ENCODE assay signal across 8 mouse cellular contexts in genomic region chr19:46396686-46397435, GRCm38 (mm10). TPM values are rescaled to one million over a fixed set of nuclear protein-coding genes. Genes with fewer than 3 reads are reported as not detected.
A peak's percentile ranks its signal among the peaks of the same experiment; 100 is the strongest.
DNase-seq lines count a peak whose midpoint lies in the region; ATAC-seq and TF ChIP-seq lines count a peak whose summit lies in the region.

Gene Sufu, plus strand, starts transcription at chr19:46396896.

- no peaks in the 10 kb centered on the region for H3K9me3 ChIP-seq in MEL (replicated peaks; ENCODE audit: insufficient read depth, low read length)
- H3K9me3 ChIP-seq in lung, embryonic 16.5 days (ENCODE audit: control insufficient read depth, low read length), result no peaks in the 10 kb centered on the region

- ATAC-seq in hematopoietic stem cell, adult 5-6 weeks (replicated peaks in 1 of 2; ENCODE audit: insufficient read depth in 1 of 2, low FRiP score in 2 of 2, low TSS enrichment in 1 of 2, low read depth in 1 of 2, poor library complexity in 2 of 2, severe bottlenecking in 2 of 2), result peak; percentile 83 to 86
- ATAC-seq in lung, embryonic 16.5 days (ENCODE audit: low read depth), result peak; percentile 90

- H3K4me3 ChIP-seq in MEL (ENCODE audit: control insufficient read depth in 1 of 2, insufficient read depth in 1 of 2, low read depth in 2 of 2, low read length in 2 of 2), result peak within 1 kb of the TSS; percentile 80 to 95
- peak within 1 kb of the TSS; percentile 92 for H3K4me3 ChIP-seq in cerebellum, adult 2 months (replicated peaks; ENCODE audit: insufficient read depth, low read depth, low read length)
- peak within 1 kb of the TSS; percentile 77 for H3K4me3 ChIP-seq in lung, embryonic 16.5 days (ENCODE audit: low read length)

- no peak; a peak in 1 of 4 replicates for TF ChIP-seq EP300 in MEL (IDR thresholded peaks at IDR 0.05; ENCODE audit: low read depth in 1 of 2, low read length in 2 of 2)

- peak; percentile 82 to 97 (median 83) for TF ChIP-seq CTCF in MEL (IDR thresholded peaks at IDR 0.05 in 2 of 3, conservative IDR thresholded peaks at IDR 0.05 in 1 of 3; ENCODE audit: control insufficient read depth in 1 of 3, insufficient read depth in 1 of 3, low read depth in 2 of 3, low read length in 3 of 3, poor library complexity in 1 of 3, severe bottlenecking in 1 of 3)
- peak; percentile 92 for TF ChIP-seq CTCF in cerebellum, adult 2 months (IDR thresholded peaks at IDR 0.05; ENCODE audit: borderline replicate concordance, insufficient read depth, low read depth, low read length)

- H3K9ac ChIP-seq in MEL (ENCODE audit: control insufficient read depth, low read depth, low read length, poor library complexity, severe bottlenecking), result peak within 1 kb of the TSS; percentile 92
- H3K9ac ChIP-seq in lung, embryonic 16.5 days (ENCODE audit: low read length), result peak within 1 kb of the TSS; percentile 78

- peaks cover 49% of the 10 kb centered on the region for H3K79me2 ChIP-seq in MEL (ENCODE audit: control insufficient read depth, insufficient read depth, low read length, poor library complexity)

- WGBS in cerebellum, adult 2 months, result under 1% methylated on average over 57 of the region's 57 CpGs
- WGBS in lung, embryonic 16.5 days, result under 1% methylated on average over 56 of the region's 57 CpGs

- peak within 1 kb of the TSS; percentile 61 for H3K27ac ChIP-seq in MEL (ENCODE audit: control insufficient read depth, low read depth, low read length)
- peak within 1 kb of the TSS; percentile 6; the same call in 1 of the 2 replicates for H3K27ac ChIP-seq in cerebellum, adult 2 months (ENCODE audit: insufficient read depth, low read length)
- peak within 1 kb of the TSS; percentile 83 for H3K27ac ChIP-seq in lung, embryonic 16.5 days (ENCODE audit: low read length)

- peak; percentile 100 for DNase-seq in MEL (ENCODE audit: low read depth, low spot score)
- DNase-seq in cerebellum, adult 2 months, result peak; percentile 98 to 99
- DNase-seq in forelimb bud, embryonic 11.5 days (ENCODE audit: low read depth, low spot score), result peak; percentile 98
- DNase-seq in layer of hippocampus, adult 9-10 months (ENCODE audit: low spot score), result peak; percentile 98
- DNase-seq in ovary, postnatal 10 days (ENCODE audit: low spot score), result peak; percentile 97
- peak; percentile 98 for DNase-seq in thymus, postnatal 10 days (ENCODE audit: low spot score in 2 of 2)

- peaks cover 0 to 16% of the 10 kb centered on the region in 2 experiments; a peak in 3 of 4 replicates for H3K4me1 ChIP-seq in MEL (ENCODE audit: control insufficient read depth in 1 of 2, insufficient read depth in 2 of 2, low read length in 2 of 2)
- H3K4me1 ChIP-seq in cerebellum, adult 2 months (ENCODE audit: control insufficient read depth, insufficient read depth, low read length), result peaks cover 5% of the 10 kb centered on the region; the same call in 1 of the 2 replicates
- peaks cover 38% of the 10 kb centered on the region for H3K4me1 ChIP-seq in lung, embryonic 16.5 days (replicated peaks; ENCODE audit: control insufficient read depth, insufficient read depth, low read length)

- peak; percentile 84 for TF ChIP-seq RAD21 in MEL (IDR thresholded peaks at IDR 0.05; ENCODE audit: low read depth, low read length)

- H3K27me3 ChIP-seq in MEL (ENCODE audit: control insufficient read depth in 1 of 2, insufficient read depth in 2 of 2, low read length in 2 of 2), result no peaks in the 10 kb centered on the region
- no peaks in the 10 kb centered on the region for H3K27me3 ChIP-seq in cerebellum, adult 2 months (ENCODE audit: control insufficient read depth, insufficient read depth, low read length)
- H3K27me3 ChIP-seq in lung, embryonic 16.5 days (ENCODE audit: control insufficient read depth, insufficient read depth, low read depth, low read length), result no peaks in the 10 kb centered on the region

- H3K4me2 ChIP-seq in lung, embryonic 16.5 days (ENCODE audit: low read depth, low read length), result peak within 1 kb of the TSS; percentile 76

- H3K36me3 ChIP-seq in MEL (ENCODE audit: control insufficient read depth in 1 of 2, insufficient read depth in 2 of 2, low read length in 2 of 2), result peaks cover under 1 to 13% of the 10 kb centered on the region in 2 experiments
- H3K36me3 ChIP-seq in lung, embryonic 16.5 days (ENCODE audit: control insufficient read depth, insufficient read depth, low read length), result peaks cover 4% of the 10 kb centered on the region; the same call in 1 of the 2 replicates

- TF ChIP-seq POLR2A in MEL (IDR thresholded peaks at IDR 0.05; ENCODE audit: control insufficient read depth in 1 of 2, insufficient read depth in 1 of 2, low read depth in 1 of 2, low read length in 2 of 2, poor library complexity in 1 of 2), result peak; percentile 96 to 97
- TF ChIP-seq POLR2A in cerebellum, adult 2 months (IDR thresholded peaks at IDR 0.05; ENCODE audit: borderline replicate concordance, insufficient read depth, low read length), result peak; percentile 80; the same call in 1 of the 2 replicates

TF ChIP-seq in MEL, 35 proteins besides CTCF, POLR2A, EP300 and RAD21:
- no peak for TF ChIP-seq TAL1 (IDR thresholded peaks at IDR 0.05; ENCODE audit: low read length)
- TF ChIP-seq HCFC1 (IDR thresholded peaks at IDR 0.05; ENCODE audit: low read depth, low read length), result peak; percentile 87
- no peak for TF ChIP-seq MYB (IDR thresholded peaks at IDR 0.05; ENCODE audit: low read depth, low read length)
- TF ChIP-seq RCOR1 (IDR thresholded peaks at IDR 0.05; ENCODE audit: low read depth, low read length), result no peak
- no peak for TF ChIP-seq MEF2A (IDR thresholded peaks at IDR 0.05; ENCODE audit: extremely low read depth, insufficient replicate concordance, low read depth, low read length, poor library complexity, severe bottlenecking)
- no peak; the same call in 1 of the 2 replicates for TF ChIP-seq KAT2A (conservative IDR thresholded peaks at IDR 0.05; ENCODE audit: low read depth, low read length)
- TF ChIP-seq GATA1 (IDR thresholded peaks at IDR 0.05; ENCODE audit: low read depth, low read length), result no peak
- TF ChIP-seq MAX (IDR thresholded peaks at IDR 0.05; ENCODE audit: low read length), result peak; percentile 66
- peak; percentile 62 for TF ChIP-seq USF1 (IDR thresholded peaks at IDR 0.05; ENCODE audit: low read depth, low read length)
- TF ChIP-seq ZMIZ1 (IDR thresholded peaks at IDR 0.05; ENCODE audit: low read depth, low read length), result peak; percentile 77; the same call in 1 of the 2 replicates
- no peak for TF ChIP-seq USF2 (IDR thresholded peaks at IDR 0.05; ENCODE audit: borderline replicate concordance in 1 of 2, insufficient read depth in 1 of 2, low read depth in 1 of 2, low read length in 2 of 2)
- TF ChIP-seq ETS1 (IDR thresholded peaks at IDR 0.05; ENCODE audit: low read depth, low read length), result no peak; the same call in 1 of the 2 replicates
- 0 out of 2 replicates have a peak, but pooled peaks have one; percentile 20 for TF ChIP-seq CHD2 (IDR thresholded peaks at IDR 0.05; ENCODE audit: low read length)
- TF ChIP-seq BHLHE40 (IDR thresholded peaks at IDR 0.05; ENCODE audit: borderline replicate concordance, low read depth, low read length), result no peak
- TF ChIP-seq SIN3A (IDR thresholded peaks at IDR 0.05; ENCODE audit: low read length), result peak; percentile 85
- TF ChIP-seq ZKSCAN1 (IDR thresholded peaks at IDR 0.05; ENCODE audit: low read depth, low read length), result no peak
- TF ChIP-seq POLR2AphosphoS5 (IDR thresholded peaks at IDR 0.05; ENCODE audit: borderline replicate concordance, low read depth, low read length), result no peak
- TF ChIP-seq GABPA (IDR thresholded peaks at IDR 0.05; ENCODE audit: low read depth, low read length), result no peak
- peak; percentile 70; the same call in 1 of the 2 replicates for TF ChIP-seq MYC (IDR thresholded peaks at IDR 0.05; ENCODE audit: low read depth, low read length)
- peak; percentile 79 for TF ChIP-seq MXI1 (IDR thresholded peaks at IDR 0.05; ENCODE audit: low read depth, low read length)
- TF ChIP-seq NELFE (IDR thresholded peaks at IDR 0.05; ENCODE audit: low read depth, low read length), result peak; percentile 93
- no peak for TF ChIP-seq MAFK (IDR thresholded peaks at IDR 0.05; ENCODE audit: borderline replicate concordance, low read depth, low read length)
- peak; percentile 69; the same call in 1 of the 2 replicates for TF ChIP-seq UBTF (IDR thresholded peaks at IDR 0.05; ENCODE audit: borderline replicate concordance, insufficient read depth, low read depth, low read length)
- peak; percentile 89 for TF ChIP-seq TBP (IDR thresholded peaks at IDR 0.05; ENCODE audit: low read depth, low read length)
- TF ChIP-seq E2F4 (IDR thresholded peaks at IDR 0.05; ENCODE audit: borderline replicate concordance, low read depth, low read length), result no peak
- TF ChIP-seq SMC3 (IDR thresholded peaks at IDR 0.05; ENCODE audit: low read depth, low read length), result peak; percentile 81
- peak; percentile 95 for TF ChIP-seq NRF1 (IDR thresholded peaks at IDR 0.05; ENCODE audit: insufficient read depth, low read depth, low read length, poor library complexity, severe bottlenecking)
- TF ChIP-seq POLR2AphosphoS2 (IDR thresholded peaks at IDR 0.05; ENCODE audit: low read length), result peak; percentile 89
- TF ChIP-seq MAZ (IDR thresholded peaks at IDR 0.05; ENCODE audit: low read depth, low read length), result peak; percentile 76; the same call in 1 of the 2 replicates
- no peak for TF ChIP-seq JUND (IDR thresholded peaks at IDR 0.05; ENCODE audit: low read depth, low read length)
- peak; percentile 53; the same call in 1 of the 2 replicates for TF ChIP-seq CHD1 (IDR thresholded peaks at IDR 0.05; ENCODE audit: low read depth, low read length)
- TF ChIP-seq ZNF384 (IDR thresholded peaks at IDR 0.05; ENCODE audit: low read depth, low read length), result peak; percentile 9; the same call in 1 of the 2 replicates
- TF ChIP-seq TCF12 (IDR thresholded peaks at IDR 0.05; ENCODE audit: low read depth, low read length), result peak; percentile 75
- TF ChIP-seq ZC3H11A (IDR thresholded peaks at IDR 0.05; ENCODE audit: low read depth, low read length), result peak; percentile 71
- TF ChIP-seq ELF1 (IDR thresholded peaks at IDR 0.05; ENCODE audit: low read depth, low read length), result peak; percentile 47

RNA-seq across cellular contexts. Expression of gene Sufu, which starts in this region (rescaled TPM):
- 11.4 and 13.7 TPM in 2 replicates for total RNA-seq in MEL (2012; rRNA removed)
- 10 to 100 TPM in 1 of 2 experiments, not detected in 1; 42.5 TPM for polyA plus RNA-seq in MEL (2012; ENCODE audit: insufficient read depth in 1 of 2, insufficient read length in 2 of 2, low read depth in 1 of 2, low replicate concordance in 2 of 2, missing spikeins in 1 of 2)
- polyA plus RNA-seq in cerebellum, adult 2 months (2012; rRNA removed), result 15.0 and 16.2 TPM in 2 replicates
- 11.8 and 13.0 TPM in 2 replicates for total RNA-seq in hematopoietic stem cell, adult 5-6 weeks (2017)
- polyA plus RNA-seq in lung, embryonic 16.5 days (2015; fragmentation: Nextera tagmentation; extraction: Ambion mirVana), result 28.1 and 33.8 TPM in 2 replicates

Comparison
In these comparisons a context has a peak if more than half of its experiments do, and no peak if none do; other contexts are left out.
1. Peak in every context shown above with its lines: DNase-seq, ATAC-seq, H3K4me3 ChIP-seq and H3K27ac ChIP-seq.
2. H3K27ac ChIP-seq: peak in every context shown above with its lines; median percentile 83 in lung, embryonic 16.5 days; 61 in MEL; 6 in cerebellum, adult 2 months.